Mouse (Mus musculus): ENCODE data around the gene Tcf7.
A peak's percentile ranks its signal among the peaks of the same experiment; 100 is the strongest.

The Tcf7 gene

GRCm38 (mm10) chr11:52282774-52283595 is at the start of gene Tcf7:
TSS of gene Tcf7 (minus strand) at chr11:52283014.
- DNase-seq (ENCODE audit: low spot score) = no peak

GRCm38 (mm10) chr11:52327313-52327712 is 44.5 kb upstream of the Tcf7 start:
- no peak for DNase-seq (ENCODE audit: low spot score)

GRCm38 (mm10) chr11:52324442-52325367 is 41.9 kb upstream of the Tcf7 start:
- DNase-seq (ENCODE audit: low spot score) = no peak

DNA sequence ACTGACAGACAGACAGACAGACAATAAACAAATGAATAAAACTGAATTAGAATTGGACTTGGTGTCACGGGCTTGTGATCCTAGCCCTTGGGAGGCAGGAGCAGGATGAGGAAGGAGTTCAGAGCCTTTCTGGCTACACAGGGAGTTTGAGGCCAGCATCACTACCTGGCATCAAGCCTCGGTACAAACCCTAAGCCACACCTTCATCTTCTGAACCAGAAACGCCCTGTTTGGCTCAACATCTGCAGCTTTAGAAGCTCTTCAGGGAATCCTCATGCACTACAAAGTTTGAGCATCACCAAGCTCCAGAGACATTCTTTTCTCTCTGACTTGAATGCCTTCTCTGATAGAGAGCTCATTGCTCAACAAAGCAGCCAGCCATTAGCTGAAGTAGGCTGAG is 38.7 kb upstream of the Tcf7 start:
- DNase-seq (ENCODE audit: low spot score) = no peak

- DNase-seq (ENCODE audit: low spot score) = no peak
Measured at GRCm38 (mm10) chr11:52320529-52320928, 37.7 kb upstream of the Tcf7 start.

GRCm38 (mm10) chr11:52319664-52320063 is 36.9 kb upstream of the Tcf7 start:
- no peak for DNase-seq (ENCODE audit: low spot score)

DNA sequence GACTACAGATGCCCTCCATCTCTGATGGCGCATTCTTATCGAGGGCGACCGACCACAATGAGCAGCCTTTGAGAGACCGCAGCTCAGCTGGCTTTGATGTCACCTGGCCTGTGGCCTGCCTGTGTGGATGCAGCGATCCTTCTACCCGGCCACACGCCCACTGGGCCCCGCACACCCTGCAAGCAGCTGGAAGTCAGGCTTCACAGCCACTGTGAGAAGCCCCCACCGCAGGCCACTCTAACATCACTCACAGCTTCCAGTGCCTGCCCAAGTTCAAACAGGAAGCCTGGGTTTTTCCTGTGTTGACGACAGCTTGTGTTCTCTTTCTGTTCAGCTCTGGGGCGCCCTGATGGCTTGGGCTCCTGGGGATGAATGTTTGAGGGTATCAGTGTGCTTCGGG is 35.6 kb upstream of the Tcf7 start:
- DNase-seq (ENCODE audit: low spot score) = no peak

GRCm38 (mm10) chr11:52314102-52314793 is 31.4 kb upstream of the Tcf7 start:
- DNase-seq (ENCODE audit: low spot score) = no peak

DNA sequence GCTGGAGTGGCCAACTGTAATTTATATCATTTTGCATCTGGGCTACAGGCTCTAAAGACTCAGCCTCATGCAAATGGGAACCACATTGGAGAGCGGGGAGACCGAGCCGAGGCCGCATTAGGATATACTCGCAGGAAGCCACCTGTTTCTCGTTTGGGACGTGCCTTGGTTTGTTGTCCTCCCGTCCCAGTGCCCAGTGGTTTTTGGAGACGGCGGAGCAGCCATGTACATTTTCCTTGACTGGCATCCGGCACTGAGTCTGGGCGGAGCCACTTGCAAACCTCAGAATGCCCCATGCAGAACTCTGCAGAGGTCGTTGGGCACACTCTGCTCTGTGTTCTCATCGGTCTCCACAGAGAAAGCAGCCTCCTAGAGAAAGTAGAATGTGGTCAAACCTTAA is 27.9 kb upstream of the Tcf7 start:
- no peak for DNase-seq (ENCODE audit: low spot score)

DNA sequence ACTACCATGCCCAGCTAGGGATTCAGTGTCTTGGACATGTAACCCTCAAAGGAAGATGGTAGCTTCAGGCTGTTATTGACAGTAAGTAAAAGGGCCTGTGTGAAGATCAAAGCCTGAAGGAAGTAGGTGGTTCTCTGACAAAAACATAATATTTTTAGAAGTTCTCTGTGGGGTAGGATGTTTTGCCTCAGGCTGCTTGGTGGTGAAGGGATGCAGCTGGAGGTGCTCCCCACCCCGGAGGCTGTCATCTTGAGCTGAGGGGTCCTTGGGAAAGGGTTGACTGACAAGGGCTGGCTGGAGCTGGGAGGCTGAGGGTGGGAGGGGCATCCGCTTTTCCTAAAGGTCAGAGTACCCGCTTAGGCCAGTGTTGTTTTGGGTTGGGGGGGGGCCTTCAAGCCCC is 26.7 kb upstream of the Tcf7 start:
- DNase-seq (ENCODE audit: low spot score) = no peak

- no peak for DNase-seq (ENCODE audit: low spot score)
Measured at GRCm38 (mm10) chr11:52306431-52306830, 23.6 kb upstream of the Tcf7 start.

DNA sequence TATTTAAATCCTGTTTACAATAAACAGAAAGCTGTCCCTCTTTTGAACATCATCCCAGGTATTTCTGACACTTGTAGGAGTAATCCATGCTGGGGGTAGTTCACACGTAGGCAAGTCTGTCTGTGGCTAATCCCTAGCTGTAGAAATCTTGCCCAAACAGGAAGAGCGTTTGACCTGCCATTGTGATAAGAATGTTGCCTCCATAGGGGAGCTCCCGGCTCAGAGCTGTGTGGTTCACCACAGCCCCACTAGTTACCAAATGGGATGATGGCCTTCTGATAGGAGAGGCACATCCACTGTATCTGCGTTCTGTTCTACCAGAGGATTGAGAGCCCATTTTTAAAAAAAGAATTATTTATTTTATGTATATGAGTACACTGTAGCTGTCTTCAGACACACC is 22.5 kb upstream of the Tcf7 start:
- DNase-seq (ENCODE audit: low spot score) = no peak

- no peak for DNase-seq (ENCODE audit: low spot score)
Measured at GRCm38 (mm10) chr11:52302668-52303067, 19.9 kb upstream of the Tcf7 start.

GRCm38 (mm10) chr11:52299687-52300086 is 16.9 kb upstream of the Tcf7 start:
- no peak for DNase-seq (ENCODE audit: low spot score)

DNA sequence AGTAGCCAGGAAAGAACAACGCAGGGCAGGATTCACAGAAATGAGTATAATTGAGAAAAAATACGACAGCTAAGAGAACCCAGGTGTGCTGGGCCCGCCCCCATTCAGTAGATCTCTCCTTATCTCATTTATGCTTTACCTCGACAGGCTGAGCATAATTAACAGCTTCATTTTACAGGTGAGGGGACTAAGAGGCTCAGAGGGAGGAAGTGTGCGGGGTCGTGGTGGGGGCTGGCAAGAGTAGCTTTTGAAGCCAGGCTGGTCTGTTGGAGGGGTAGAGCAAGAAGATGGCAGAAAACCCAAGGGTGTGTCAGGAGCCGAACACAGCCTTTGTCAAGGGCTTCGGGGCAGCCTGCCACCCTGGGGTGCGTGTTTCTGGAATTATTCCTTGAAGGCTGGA is 16.1 kb upstream of the Tcf7 start:
- no peak for DNase-seq (ENCODE audit: low spot score)

DNA sequence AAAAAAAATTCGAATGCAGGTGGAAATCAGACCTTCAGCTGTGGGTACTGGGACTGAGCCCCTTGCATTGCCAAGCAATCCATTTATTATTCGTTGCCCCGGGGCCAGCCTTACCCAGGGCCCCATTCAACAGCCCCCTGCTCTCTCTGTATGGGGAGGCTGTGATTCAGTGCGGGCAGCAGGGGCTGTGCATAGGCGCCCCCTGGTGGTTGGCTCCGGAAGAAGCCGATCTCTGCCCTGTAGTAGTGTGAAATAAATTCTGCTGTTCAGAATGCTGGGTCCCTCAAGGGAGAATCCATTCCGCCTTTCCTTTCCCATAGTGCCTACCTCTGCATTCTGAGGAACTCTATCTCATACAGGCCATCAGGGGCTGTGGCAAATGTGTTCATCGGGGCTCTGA is 14.5 kb upstream of the Tcf7 start:
- peak; percentile 49 for DNase-seq (ENCODE audit: low spot score)

- DNase-seq (ENCODE audit: low spot score) = no peak
Measured at GRCm38 (mm10) chr11:52294103-52294502, 11.3 kb upstream of the Tcf7 start.

DNA sequence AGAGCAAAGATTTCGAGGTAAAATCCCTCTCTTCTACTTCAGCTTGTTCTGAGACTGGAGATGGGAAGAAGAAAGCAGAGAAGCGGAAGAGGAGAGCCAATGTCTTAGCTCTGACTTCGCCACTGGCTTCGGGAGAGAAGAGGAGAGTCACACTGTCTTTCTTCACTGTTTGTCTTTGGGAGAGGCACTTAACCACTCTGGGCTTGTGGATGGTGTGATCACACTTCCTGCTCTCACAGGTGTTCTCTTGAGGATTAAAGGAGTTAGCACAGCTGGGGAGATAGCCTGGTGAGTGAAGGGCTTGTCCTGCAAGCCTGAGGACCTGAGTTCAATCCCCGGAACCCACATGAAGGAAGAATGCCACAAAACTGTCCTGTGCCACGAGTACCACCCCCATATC is 10.1 kb upstream of the Tcf7 start:
- DNase-seq (ENCODE audit: low spot score) = no peak

DNA sequence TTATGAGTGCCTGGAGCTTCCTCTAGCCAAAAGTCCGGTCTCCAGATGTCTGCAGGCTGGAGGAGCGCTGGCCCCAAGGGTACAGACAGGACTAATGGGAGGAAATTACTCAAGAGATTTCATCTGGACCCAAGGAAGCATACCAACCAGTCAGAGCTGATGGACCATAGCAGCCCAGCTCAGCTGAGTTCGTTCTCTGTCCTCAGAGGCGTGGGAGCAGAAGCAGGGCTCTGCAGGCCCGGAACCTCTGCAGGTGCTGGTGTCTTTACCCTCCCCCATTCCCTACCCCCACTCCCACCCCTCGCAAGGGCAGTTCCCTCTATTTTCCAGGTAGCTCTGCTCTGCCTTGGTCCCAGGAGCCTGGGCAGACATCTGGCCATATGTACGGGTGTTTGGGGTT is 9.5 kb upstream of the Tcf7 start:
- DNase-seq (ENCODE audit: low spot score) = no peak

GRCm38 (mm10) chr11:52286958-52287305 is 4.1 kb upstream of the Tcf7 start:
- no peak for DNase-seq (ENCODE audit: low spot score)

DNA sequence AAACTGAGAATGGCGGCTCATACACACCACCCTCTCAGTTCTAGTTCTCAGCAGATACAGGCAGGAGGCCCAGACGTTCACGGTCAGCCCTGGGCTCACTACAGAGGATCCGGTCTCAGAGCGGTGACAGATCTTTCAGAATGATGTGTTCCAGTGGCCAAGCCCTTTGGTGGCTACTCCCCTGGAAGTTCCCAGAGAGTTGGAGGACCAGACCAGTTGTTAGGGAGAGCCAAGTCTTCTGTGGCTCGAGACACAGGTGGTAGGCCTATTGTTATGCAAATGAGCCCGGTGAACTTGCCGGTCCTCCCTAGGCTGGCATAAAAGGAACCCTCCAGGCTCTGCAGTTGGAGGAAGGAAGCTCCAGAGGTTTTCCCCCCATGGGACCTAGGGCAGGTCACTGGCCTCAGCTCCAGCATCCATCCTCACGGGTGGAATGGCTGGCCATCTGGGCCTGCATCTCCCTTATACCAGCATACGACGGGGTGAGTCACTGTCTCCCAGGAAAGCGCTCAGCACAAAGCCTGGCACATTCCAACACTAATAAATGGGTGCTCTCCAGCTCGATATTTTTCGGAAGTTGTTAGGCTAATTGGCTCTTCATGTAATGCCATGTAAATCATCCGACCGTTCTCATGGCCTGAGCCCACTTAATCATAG is 3.6 kb upstream of the Tcf7 start:
- no peak for DNase-seq (ENCODE audit: low spot score)
